Mouse (Mus musculus): Measurements from ENCODE around the gene Dip2a.

Dip2a gene

GRCm38 (mm10) chr10:76306738-76307137, 38.4 kb downstream of the Dip2a start:
- DNase-seq (ENCODE audit: low spot score in 2 of 2): no peak

- no peak for DNase-seq (ENCODE audit: low spot score in 2 of 2)
Observed at GRCm38 (mm10) chr10:76300133-76300532, 45.0 kb downstream of the Dip2a start.

- no peak for DNase-seq (ENCODE audit: low spot score in 2 of 2)
Observed at GRCm38 (mm10) chr10:76293222-76293621, 51.9 kb downstream of the Dip2a start.

GRCm38 (mm10) chr10:76289936-76290671, 55.0 kb downstream of the Dip2a start:
- DNase-seq (ENCODE audit: low spot score in 2 of 2): no peak

GRCm38 (mm10) chr10:76289052-76289451, 56.0 kb downstream of the Dip2a start:
- no peak for DNase-seq (ENCODE audit: low spot score in 2 of 2)

- no peak for DNase-seq (ENCODE audit: low spot score in 2 of 2)
Observed at GRCm38 (mm10) chr10:76288268-76288993, 56.7 kb downstream of the Dip2a start.

GRCm38 (mm10) chr10:76278541-76279097, 66.5 kb downstream of the Dip2a start:
- DNase-seq (ENCODE audit: low spot score in 2 of 2): no peak

GRCm38 (mm10) chr10:76275256-76275655, 69.8 kb downstream of the Dip2a start:
- no peak for DNase-seq (ENCODE audit: low spot score in 2 of 2)

GRCm38 (mm10) chr10:76271238-76271637, 73.9 kb downstream of the Dip2a start:
- DNase-seq (ENCODE audit: low spot score in 2 of 2): no peak

GRCm38 (mm10) chr10:76262431-76262830, 82.7 kb downstream of the Dip2a start:
- DNase-seq (ENCODE audit: low spot score in 2 of 2): no peak

- no peak for DNase-seq (ENCODE audit: low spot score in 2 of 2)
Observed at GRCm38 (mm10) chr10:76261447-76261846, 83.6 kb downstream of the Dip2a start.

- DNase-seq (ENCODE audit: low spot score in 2 of 2): no peak
Observed at GRCm38 (mm10) chr10:76260358-76261059, 84.6 kb downstream of the Dip2a start.

- DNase-seq (ENCODE audit: low spot score in 2 of 2): no peak
Observed at GRCm38 (mm10) chr10:76259566-76260232, 85.4 kb downstream of the Dip2a start.

GRCm38 (mm10) chr10:76257719-76258390, 87.2 kb downstream of the Dip2a start:
- DNase-seq (ENCODE audit: low spot score in 2 of 2): no peak

GRCm38 (mm10) chr10:76257231-76257630, 87.9 kb downstream of the Dip2a start:
- DNase-seq (ENCODE audit: low spot score in 2 of 2): no peak

GRCm38 (mm10) chr10:76255617-76256016, 89.5 kb downstream of the Dip2a start:
- no peak for DNase-seq (ENCODE audit: low spot score in 2 of 2)

- DNase-seq (ENCODE audit: low spot score in 2 of 2): peak; percentile 44 to 50
Observed at GRCm38 (mm10) chr10:76253536-76253935, 91.6 kb downstream of the Dip2a start, which contains the start of gene S100b. Gene S100b, plus strand, starts transcription at chr10:76253853.

GRCm38 (mm10) chr10:76253079-76253478, 92.0 kb downstream of the Dip2a start:
- no peak for DNase-seq (ENCODE audit: low spot score in 2 of 2)

GRCm38 (mm10) chr10:76250870-76251269, 94.2 kb downstream of the Dip2a start:
- DNase-seq (ENCODE audit: low spot score in 2 of 2): no peak

GRCm38 (mm10) chr10:76248647-76248968, 96.5 kb downstream of the Dip2a start:
- DNase-seq (ENCODE audit: low spot score in 2 of 2): no peak

GRCm38 (mm10) chr10:76247960-76248646, 97.0 kb downstream of the Dip2a start:
- DNase-seq (ENCODE audit: low spot score in 2 of 2): no peak

All from frontal cortex, postnatal 10 days (tissue).